Mouse (Mus musculus) liver, embryonic 14.5 days (tissue): ENCODE results near the gene Pigk.

Experiments used
- CTCF ChIP-seq: IDR thresholded peaks from 2 replicates; pipeline ENCODE4 v1.5.1; 2016; ENCODE audit warnings: antibody characterized with exemption, low read depth, control low read depth
- EP300 ChIP-seq: IDR thresholded peaks from 2 replicates; pipeline ENCODE4 v1.6.1; 2016; ENCODE audit warnings: antibody characterized with exemption, low read depth

GRCm38 (mm10) chr3:152875723-152876290, 161.9 kb downstream of the Pigk start:
- peak; percentile 40 for TF ChIP-seq CTCF
- no peak for TF ChIP-seq EP300
